Mouse (Mus musculus) MEL (cell line): ENCODE measurements around the gene Gipc3. TPM values are rescaled to one million over a fixed set of nuclear protein-coding genes. Genes with fewer than 3 reads are reported as not detected.

Experiments
- DNase-seq: peaks from one replicate; pipeline ENCODE4 v3.0.0; 2011; ENCODE audit warnings: low read depth, low spot score
- H3K27ac ChIP-seq: 2 replicates; pipeline ENCODE4 v1.5.1; 2012; ENCODE audit warnings: low read depth, mild to moderate bottlenecking, control low read depth, low read length, moderate library complexity; ENCODE audit not compliant: control insufficient read depth
- H3K27me3 ChIP-seq, 2 experiments: fragments of 150-350 bp in 1 of 2; sonication (generic) in 1 of 2; 2 replicates each; pipeline ENCODE4 v1.6.1; 2012; ENCODE audit warnings: low read length in 2 of 2, mild to moderate bottlenecking in 2 of 2, improper control_type of control experiment in 1 of 2, moderate library complexity in 1 of 2; ENCODE audit not compliant: insufficient read depth in 2 of 2, control insufficient read depth in 1 of 2
- H3K36me3 ChIP-seq, 2 experiments: 2 replicates each; pipeline ENCODE4 v1.6.1; 2012 to 2014; ENCODE audit warnings: low read length in 2 of 2, improper control_type of control experiment in 1 of 2, inconsistent platforms in 1 of 2, mild to moderate bottlenecking in 1 of 2; ENCODE audit not compliant: insufficient read depth in 2 of 2, control insufficient read depth in 1 of 2
- H3K4me1 ChIP-seq, 2 experiments: fragments of 150-350 bp in 1 of 2; sonication (generic) in 1 of 2; 2 replicates each; pipeline ENCODE4 v1.6.1; 2012; ENCODE audit warnings: low read length in 2 of 2, improper control_type of control experiment in 1 of 2, mild to moderate bottlenecking in 1 of 2; ENCODE audit not compliant: insufficient read depth in 2 of 2, control insufficient read depth in 1 of 2
- H3K4me3 ChIP-seq, 2 experiments: fragments of 150-350 bp in 1 of 2; sonication (generic) in 1 of 2; 2 replicates each; pipeline ENCODE4 v1.5.1; 2012; ENCODE audit warnings: low read depth in 2 of 2, low read length in 2 of 2, mild to moderate bottlenecking in 2 of 2, moderate library complexity in 2 of 2, control low read depth in 1 of 2, improper control_type of control experiment in 1 of 2; ENCODE audit not compliant: control insufficient read depth in 1 of 2, insufficient read depth in 1 of 2
- H3K79me2 ChIP-seq: 2 replicates; pipeline ENCODE4 v1.6.1; 2012; ENCODE audit warnings: mild to moderate bottlenecking, low read length, moderate library complexity; ENCODE audit not compliant: control insufficient read depth, poor library complexity, insufficient read depth
- H3K9ac ChIP-seq: 2 replicates; pipeline ENCODE4 v1.6.1; 2012; ENCODE audit warnings: low read depth, mild to moderate bottlenecking, control low read depth, low read length, moderate library complexity; ENCODE audit not compliant: control insufficient read depth, poor library complexity, severe bottlenecking
- H3K9me3 ChIP-seq: fragments of 150-350 bp; sonication (generic); replicated peaks from 2 replicates; pipeline ENCODE4 v1.6.1; 2012; ENCODE audit warnings: mild to moderate bottlenecking, low read length, improper control_type of control experiment, moderate library complexity; ENCODE audit not compliant: insufficient read depth
- BHLHE40 ChIP-seq: IDR thresholded peaks from 2 replicates; pipeline ENCODE4 v1.6.1; 2012; ENCODE audit warnings: low read depth, mild to moderate bottlenecking, inconsistent platforms, low read length, improper control_type of control experiment, borderline replicate concordance
- CHD1 ChIP-seq: IDR thresholded peaks from 2 replicates; pipeline ENCODE4 v1.6.1; 2012; ENCODE audit warnings: low read depth, mild to moderate bottlenecking, inconsistent platforms, low read length, improper control_type of control experiment
- CTCF ChIP-seq, 3 experiments: IDR thresholded peaks in 2 of 3; conservative IDR thresholded peaks in 1 of 3; 2 replicates each; pipeline ENCODE4 v1.5.1; 2011 to 2012; ENCODE audit warnings: low read length in 3 of 3, low read depth in 2 of 3, mild to moderate bottlenecking in 2 of 3, improper control_type of control experiment in 1 of 3, inconsistent platforms in 1 of 3, mixed read lengths in 1 of 3, moderate library complexity in 1 of 3; ENCODE audit not compliant: control insufficient read depth in 1 of 3, insufficient read depth in 1 of 3, poor library complexity in 1 of 3, severe bottlenecking in 1 of 3
- ETS1 ChIP-seq: IDR thresholded peaks from 2 replicates; pipeline ENCODE4 v1.6.1; 2012; ENCODE audit warnings: low read depth, mild to moderate bottlenecking, inconsistent platforms, low read length, improper control_type of control experiment, moderate library complexity
- HCFC1 ChIP-seq: IDR thresholded peaks from 2 replicates; pipeline ENCODE4 v1.6.1; 2012; ENCODE audit warnings: low read depth, mild to moderate bottlenecking, inconsistent platforms, low read length, improper control_type of control experiment, moderate library complexity
- KAT2A ChIP-seq: conservative IDR thresholded peaks from 2 replicates; pipeline ENCODE4 v1.6.1; 2012; ENCODE audit warnings: low read depth, low read length, improper control_type of control experiment, inconsistent platforms
- MAFK ChIP-seq: IDR thresholded peaks from 2 replicates; pipeline ENCODE4 v1.6.1; 2011; ENCODE audit warnings: low read depth, mild to moderate bottlenecking, low read length, improper control_type of control experiment, borderline replicate concordance
- MAZ ChIP-seq: IDR thresholded peaks from 2 replicates; pipeline ENCODE4 v1.6.1; 2012; ENCODE audit warnings: low read depth, mild to moderate bottlenecking, inconsistent platforms, low read length, improper control_type of control experiment
- NRF1 ChIP-seq: IDR thresholded peaks from 2 replicates; pipeline ENCODE4 v1.6.1; 2014; ENCODE audit warnings: low read depth, mild to moderate bottlenecking, inconsistent platforms, low read length, improper control_type of control experiment, moderate library complexity; ENCODE audit not compliant: poor library complexity, insufficient read depth, severe bottlenecking
- POLR2A ChIP-seq, 2 experiments: IDR thresholded peaks; 2 replicates each; pipeline ENCODE4 v1.6.1; 2011 to 2012; ENCODE audit warnings: low read length in 2 of 2, mild to moderate bottlenecking in 2 of 2, control low read depth in 1 of 2, improper control_type of control experiment in 1 of 2, low read depth in 1 of 2, moderate library complexity in 1 of 2; ENCODE audit not compliant: control insufficient read depth in 1 of 2, insufficient read depth in 1 of 2, poor library complexity in 1 of 2
- POLR2AphosphoS2 ChIP-seq: IDR thresholded peaks from 2 replicates; pipeline ENCODE4 v1.6.1; 2011; ENCODE audit warnings: low read length, improper control_type of control experiment
- RAD21 ChIP-seq: IDR thresholded peaks from 2 replicates; pipeline ENCODE4 v1.6.1; 2011; ENCODE audit warnings: mild to moderate bottlenecking, low read depth, low read length, improper control_type of control experiment
- SIN3A ChIP-seq: IDR thresholded peaks from 2 replicates; pipeline ENCODE4 v1.6.1; 2012; ENCODE audit warnings: low read length, improper control_type of control experiment, inconsistent platforms
- SMC3 ChIP-seq: IDR thresholded peaks from 2 replicates; pipeline ENCODE4 v1.6.1; 2011; ENCODE audit warnings: low read depth, low read length, improper control_type of control experiment
- TAL1 ChIP-seq: IDR thresholded peaks from 2 replicates; pipeline ENCODE4 v1.6.1; 2012; ENCODE audit warnings: mild to moderate bottlenecking, inconsistent platforms, low read length, moderate library complexity, mixed read lengths
- UBTF ChIP-seq: IDR thresholded peaks from 2 replicates; pipeline ENCODE4 v1.6.1; 2012; ENCODE audit warnings: low read depth, mild to moderate bottlenecking, inconsistent platforms, low read length, improper control_type of control experiment, moderate library complexity, borderline replicate concordance; ENCODE audit not compliant: insufficient read depth
- USF2 ChIP-seq, 2 experiments: IDR thresholded peaks; 2 replicates each; pipeline ENCODE4 v1.6.1; 2011 to 2012; ENCODE audit warnings: improper control_type of control experiment in 2 of 2, low read length in 2 of 2, borderline replicate concordance in 1 of 2, inconsistent platforms in 1 of 2, low read depth in 1 of 2, mild to moderate bottlenecking in 1 of 2; ENCODE audit not compliant: insufficient read depth in 1 of 2
- ZMIZ1 ChIP-seq: IDR thresholded peaks from 2 replicates; pipeline ENCODE4 v1.6.1; 2012; ENCODE audit warnings: low read depth, mild to moderate bottlenecking, inconsistent platforms, low read length, improper control_type of control experiment, moderate library complexity
- polyA plus RNA-seq, 2 experiments: library from polyadenylated mRNA; stranded (reverse) in 1 of 2; unstranded in 1 of 2; fragments of >175 nt in 1 of 2; fragments of >200 nt in 1 of 2; gene quantifications; 2 replicates each; pipeline versions ENCODE4 v1.2.1 to v1.2.4; 2012; ENCODE audit warnings: low replicate concordance in 2 of 2, low read depth in 1 of 2; ENCODE audit not compliant: insufficient read length in 2 of 2, insufficient read depth in 1 of 2, missing spikeins in 1 of 2
- total RNA-seq: library from RNA; depleted of rRNA; stranded (reverse); fragments of 300-350 nt; gene quantifications from 2 replicates; pipeline ENCODE4 v1.2.3, GENCODE M21; 2012

The Gipc3 gene
- total and polyA plus RNA-seq, 3 experiments, result not detected

DNA sequence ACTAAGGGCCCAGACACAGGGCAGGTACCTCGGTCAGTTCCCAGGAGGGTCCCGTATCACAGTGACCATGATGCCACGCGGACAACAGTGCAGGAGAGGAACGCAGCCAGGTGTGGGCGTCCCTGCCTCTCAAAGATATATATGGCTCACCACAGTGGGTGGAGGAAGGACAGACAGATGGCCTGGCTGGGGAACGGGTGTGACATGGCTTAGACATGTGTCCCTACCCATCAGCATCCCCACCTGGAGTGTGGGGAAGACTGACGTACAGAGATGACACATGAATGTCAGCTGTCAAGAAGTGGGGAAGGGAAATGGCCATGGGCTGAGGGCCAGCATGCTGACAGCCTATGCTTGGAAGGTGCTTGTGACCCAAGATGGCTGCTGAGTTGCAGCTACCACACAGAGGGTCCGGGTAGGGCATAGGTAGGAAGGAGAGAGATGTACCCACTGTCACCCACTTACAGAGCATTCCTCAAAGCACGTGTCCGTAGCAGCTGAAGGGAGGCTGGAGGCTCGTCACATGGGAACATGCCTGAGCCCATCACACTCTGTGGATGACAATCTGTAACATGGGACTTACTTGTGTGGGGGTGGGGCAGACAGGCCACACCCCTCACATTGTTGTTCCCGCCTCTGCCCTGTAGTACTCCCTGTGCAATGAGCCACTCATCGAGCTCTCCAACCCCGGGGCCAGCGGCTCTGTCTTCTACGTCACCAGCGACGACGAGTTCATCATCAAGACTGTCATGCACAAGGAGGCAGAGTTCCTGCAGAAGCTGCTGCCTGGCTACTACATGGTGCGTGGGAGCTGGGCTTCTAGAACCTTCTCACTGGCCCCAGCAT, 36.0 kb downstream of the Gipc3 start:
- DNase-seq, result no peak
- Histone ChIP-seq H3K9me3 (no peaks in the 10 kb centered on the region), H3K4me1 (no peaks in the 10 kb centered on the region), H3K27me3 (no peaks in the 10 kb centered on the region), H3K79me2 (no peaks in the 10 kb centered on the region; the same call in 1 of the 2 replicates), H3K36me3 (peaks cover 0 to 4% of the 10 kb centered on the region in 2 experiments; a peak in 1 of 4 replicates), H3K9ac (no peak overlapping the region), H3K27ac (no peak overlapping the region), H3K4me3 (no peak overlapping the region)
- TF ChIP-seq BHLHE40 (no peak), CTCF (IDR thresholded peaks at IDR 0.05 in 2 of 3, conservative IDR thresholded peaks at IDR 0.05 in 1 of 3; ENCODE audit: control insufficient read depth in 1 of 3, insufficient read depth in 1 of 3, low read depth in 2 of 3, low read length in 3 of 3, poor library complexity in 1 of 3, severe bottlenecking in 1 of 3) (no peak), MAFK (no peak), USF2 (IDR thresholded peaks at IDR 0.05; ENCODE audit: borderline replicate concordance in 1 of 2, insufficient read depth in 1 of 2, low read depth in 1 of 2, low read length in 2 of 2) (no peak), UBTF (no peak), ZMIZ1 (no peak), SMC3 (no peak), ETS1 (no peak), NRF1 (no peak), KAT2A (no peak), RAD21 (no peak)
- TF ChIP-seq, all 39 proteins: peak for 0

DNA sequence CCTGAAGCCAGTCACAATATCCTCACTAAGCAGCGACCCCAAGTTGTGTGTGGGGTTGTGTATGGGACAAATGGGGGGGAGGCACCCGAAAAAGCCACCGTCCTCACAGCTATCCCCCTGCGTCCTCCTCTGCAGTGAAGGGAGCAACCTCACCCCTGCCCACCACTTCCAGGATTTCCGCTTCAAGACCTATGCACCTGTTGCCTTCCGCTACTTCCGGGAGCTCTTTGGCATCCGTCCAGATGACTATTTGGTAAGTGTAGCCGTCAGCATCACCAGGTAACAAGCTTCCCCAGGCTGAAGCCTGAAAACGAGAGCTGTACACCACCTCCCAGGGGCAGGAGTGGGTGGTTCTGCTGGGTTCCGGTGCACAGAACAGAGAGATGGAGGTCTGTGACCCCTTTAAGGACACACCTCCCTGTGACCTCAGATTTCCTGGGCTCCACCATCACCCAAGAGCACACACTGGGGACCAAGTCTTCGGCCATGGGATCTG, 36.8 kb downstream of the Gipc3 start:
- no peaks in the 10 kb centered on the region for H3K9me3 ChIP-seq
- H3K79me2 ChIP-seq, result peaks cover 6% of the 10 kb centered on the region; the same call in 1 of the 2 replicates
- H3K36me3 ChIP-seq, result peaks cover 0 to 4% of the 10 kb centered on the region in 2 experiments; a peak in 1 of 4 replicates
- no peaks in the 10 kb centered on the region for H3K27me3 ChIP-seq
- DNase-seq, result no peak
- H3K27ac ChIP-seq, result no peak overlapping the region
- H3K4me1 ChIP-seq, result no peaks in the 10 kb centered on the region
- no peak overlapping the region for H3K9ac ChIP-seq
- TF ChIP-seq SIN3A (no peak), KAT2A (no peak), POLR2AphosphoS2 (no peak), MAZ (no peak), TAL1 (no peak), POLR2A (IDR thresholded peaks at IDR 0.05; ENCODE audit: control insufficient read depth in 1 of 2, insufficient read depth in 1 of 2, low read depth in 1 of 2, low read length in 2 of 2, poor library complexity in 1 of 2) (no peak), HCFC1 (no peak), ZMIZ1 (no peak), MAFK (no peak), BHLHE40 (no peak), CHD1 (no peak)
- no peak overlapping the region for H3K4me3 ChIP-seq
